Mouse (Mus musculus) urinary bladder, postnatal 36 days (tissue): ENCODE results near the gene Gm20509.
A peak's percentile ranks its signal among the peaks of the same experiment; 100 is the strongest.
"Not testable (repeated sequence)": the region's sequence is repeated elsewhere in the genome, so short reads cannot be mapped to it uniquely, and the experiment has no call there.

ENCODE experiments used
- DNase-seq, 2 experiments: peaks; one replicate each; pipeline ENCODE4 v3.0.0; 2022; ENCODE audit warnings: low spot score in 2 of 2, mixed read lengths in 1 of 2

Gm20509 gene

GRCm38 (mm10) chr9:73101536-73101935, 734 bp upstream of the Gm20509 start, which contains the start of gene Khdc3:
Gene Khdc3 (plus strand): TSS chr9:73101836.
- no peak for DNase-seq

- DNase-seq = peak; percentile 23 to 37
Measured at GRCm38 (mm10) chr9:73103159-73103879, 1.0 kb downstream of the Gm20509 start.

GRCm38 (mm10) chr9:73103880-73104198, 1.6 kb downstream of the Gm20509 start:
- no peak for DNase-seq

- DNase-seq = no peak
Measured at GRCm38 (mm10) chr9:73105141-73105540, 2.9 kb downstream of the Gm20509 start.

- DNase-seq = no peak
Measured at GRCm38 (mm10) chr9:73105771-73106170, 3.5 kb downstream of the Gm20509 start.

- peak; percentile 71 to 83 for DNase-seq
Measured at GRCm38 (mm10) chr9:73112919-73113906, 10.9 kb downstream of the Gm20509 start, which contains the start of gene Rsl24d1. Gene Rsl24d1 (plus strand): TSS chr9:73113426.

- not testable (repeated sequence) for DNase-seq
Measured at GRCm38 (mm10) chr9:73116704-73117103, 14.4 kb downstream of the Gm20509 start.

- DNase-seq = no peak
Measured at GRCm38 (mm10) chr9:73118012-73118411, 15.7 kb downstream of the Gm20509 start.

- no peak for DNase-seq
Measured at GRCm38 (mm10) chr9:73121735-73122134, 19.5 kb downstream of the Gm20509 start.

GRCm38 (mm10) chr9:73125043-73125570, 22.8 kb downstream of the Gm20509 start:
- DNase-seq = no peak

- no peak for DNase-seq
Measured at GRCm38 (mm10) chr9:73127457-73127856, 25.2 kb downstream of the Gm20509 start.

GRCm38 (mm10) chr9:73129875-73130274, 27.6 kb downstream of the Gm20509 start:
- no peak for DNase-seq

- no peak for DNase-seq
Measured at GRCm38 (mm10) chr9:73130529-73130928, 28.3 kb downstream of the Gm20509 start.

GRCm38 (mm10) chr9:73137341-73137886, 35.1 kb downstream of the Gm20509 start:
- no peak for DNase-seq

- no peak for DNase-seq
Measured at GRCm38 (mm10) chr9:73154347-73154746, 52.1 kb downstream of the Gm20509 start.

GRCm38 (mm10) chr9:73157968-73158367, 55.7 kb downstream of the Gm20509 start:
- no peak for DNase-seq

GRCm38 (mm10) chr9:73159265-73159664, 57.0 kb downstream of the Gm20509 start:
- no peak for DNase-seq

GRCm38 (mm10) chr9:73162571-73163333, 60.5 kb downstream of the Gm20509 start:
- DNase-seq = peak; percentile 42 to 50

- no peak for DNase-seq
Measured at GRCm38 (mm10) chr9:73165631-73166030, 63.4 kb downstream of the Gm20509 start.
